Mouse (Mus musculus): ENCODE data around the gene Sema4f. TPM values are rescaled to one million over a fixed set of nuclear protein-coding genes. Genes with fewer than 3 reads are reported as not detected.
A peak's percentile ranks its signal among the peaks of the same experiment; 100 is the strongest.

The Sema4f gene
- polyA plus RNA-seq, 1 experiment from 2014 or later: 2.1 TPM

DNA sequence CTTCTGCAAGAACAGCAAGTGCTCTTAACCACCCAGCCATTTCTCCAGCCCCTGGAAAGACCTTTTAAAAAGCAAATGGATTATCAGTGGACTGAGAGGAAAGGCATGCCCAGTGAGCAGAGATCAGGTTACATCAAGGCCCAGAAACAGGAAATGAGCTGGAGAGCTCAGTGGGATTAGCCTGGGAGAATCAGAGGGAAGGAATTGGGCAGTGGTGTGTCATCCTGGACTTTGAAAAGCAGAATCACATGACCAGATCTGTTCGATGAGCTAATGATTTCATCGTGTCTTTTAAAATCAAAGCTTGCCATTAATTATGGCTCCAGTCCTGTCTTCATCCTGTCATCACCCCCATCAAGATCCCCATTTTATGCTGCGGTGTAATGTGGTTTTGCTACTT, 77.5 kb downstream of the Sema4f start:
- Histone ChIP-seq H3K9me3 (replicated peaks) (no peaks in the 10 kb centered on the region), H3K4me2 (no peak overlapping the region), H3K4me1 (peaks cover 16% of the 10 kb centered on the region), H3K9ac (no peak overlapping the region), H3K27me3 (no peaks in the 10 kb centered on the region), H3K27ac (no peak overlapping the region), H3K36me3 (no peaks in the 10 kb centered on the region), H3K4me3 (replicated peaks) (no peak overlapping the region)
- ATAC-seq (replicated peaks; ENCODE audit: low FRiP score): peak; percentile 73
- WGBS: 42% methylated on average over 3 of the region's 3 CpGs

Other genes starting within 250 kb of the Sema4f start
- gene Pole4, start 234.4 kb downstream of the Sema4f start, polyA plus RNA-seq (2015; fragmentation: Nextera tagmentation; extraction: Ambion mirVana): 106 and 113 TPM in 2 replicates
- gene Hk2, start 165.3 kb downstream of the Sema4f start, polyA plus RNA-seq (2015; fragmentation: Nextera tagmentation; extraction: Ambion mirVana): 19.0 and 19.7 TPM in 2 replicates
- gene M1ap, start 7.1 kb upstream of the Sema4f start, polyA plus RNA-seq (2015; fragmentation: Nextera tagmentation; extraction: Ambion mirVana): 0.24 and 0.43 TPM in 2 replicates
- 13.7 and 14.7 TPM in 2 replicates for gene Dok1, start 93.7 kb upstream of the Sema4f start, polyA plus RNA-seq (2015; fragmentation: Nextera tagmentation; extraction: Ambion mirVana)
- gene Loxl3, start 94.4 kb upstream of the Sema4f start, polyA plus RNA-seq (2015; fragmentation: Nextera tagmentation; extraction: Ambion mirVana): 18.0 and 21.6 TPM in 2 replicates
- gene Aup1, start 114.8 kb upstream of the Sema4f start, polyA plus RNA-seq (2015; fragmentation: Nextera tagmentation; extraction: Ambion mirVana): 196 and 221 TPM in 2 replicates
- gene Htra2, start 115.5 kb upstream of the Sema4f start, polyA plus RNA-seq (2015; fragmentation: Nextera tagmentation; extraction: Ambion mirVana): 83.9 and 87.5 TPM in 2 replicates
- gene Dqx1, start 118.1 kb upstream of the Sema4f start, polyA plus RNA-seq (2015; fragmentation: Nextera tagmentation; extraction: Ambion mirVana): 3.1 and 4.0 TPM in 2 replicates
- gene Tlx2, start 130.5 kb upstream of the Sema4f start, polyA plus RNA-seq (2015; fragmentation: Nextera tagmentation; extraction: Ambion mirVana): 0.69 and 3.6 TPM in 2 replicates
- 36.5 and 37.8 TPM in 2 replicates for gene Pcgf1, start 138.1 kb upstream of the Sema4f start, polyA plus RNA-seq (2015; fragmentation: Nextera tagmentation; extraction: Ambion mirVana)
- 7.5 and 9.6 TPM in 2 replicates for gene Lbx2, start 146.6 kb upstream of the Sema4f start, polyA plus RNA-seq (2015; fragmentation: Nextera tagmentation; extraction: Ambion mirVana)
- gene Ccdc142, start 161.8 kb upstream of the Sema4f start, polyA plus RNA-seq (2015; fragmentation: Nextera tagmentation; extraction: Ambion mirVana): 2.7 and 3.3 TPM in 2 replicates
- gene Gm42688, start 161.8 kb upstream of the Sema4f start, polyA plus RNA-seq (2015; fragmentation: Nextera tagmentation; extraction: Ambion mirVana): 2.9 and 3.0 TPM in 2 replicates
- 134 and 147 TPM in 2 replicates for gene Mrpl53, start 169.3 kb upstream of the Sema4f start, polyA plus RNA-seq (2015; fragmentation: Nextera tagmentation; extraction: Ambion mirVana)
- gene Mogs, start 175.7 kb upstream of the Sema4f start, polyA plus RNA-seq (2015; fragmentation: Nextera tagmentation; extraction: Ambion mirVana): 56.3 and 58.9 TPM in 2 replicates
- gene Wbp1, start 181.8 kb upstream of the Sema4f start, polyA plus RNA-seq (2015; fragmentation: Nextera tagmentation; extraction: Ambion mirVana): 132 and 144 TPM in 2 replicates
- 15.9 and 17.1 TPM in 2 replicates for gene Ino80b, start 185.7 kb upstream of the Sema4f start, polyA plus RNA-seq (2015; fragmentation: Nextera tagmentation; extraction: Ambion mirVana)
- 31.5 and 33.7 TPM in 2 replicates for gene Rtkn, start 195.7 kb upstream of the Sema4f start, polyA plus RNA-seq (2015; fragmentation: Nextera tagmentation; extraction: Ambion mirVana)
- 6.6 and 8.3 TPM in 2 replicates for gene Wdr54, start 216.6 kb upstream of the Sema4f start, polyA plus RNA-seq (2015; fragmentation: Nextera tagmentation; extraction: Ambion mirVana)
- gene 1700003E16Rik, start 216.6 kb upstream of the Sema4f start, polyA plus RNA-seq (2015; fragmentation: Nextera tagmentation; extraction: Ambion mirVana): 1.6 and 2.4 TPM in 2 replicates
- 89.2 and 93.9 TPM in 2 replicates for gene Dctn1, start 226.2 kb upstream of the Sema4f start, polyA plus RNA-seq (2015; fragmentation: Nextera tagmentation; extraction: Ambion mirVana)

All from kidney, embryonic 15.5 days (tissue).